Mouse (Mus musculus): Measurements from ENCODE around the gene Ly6g6c. TPM values are rescaled to one million over a fixed set of nuclear protein-coding genes. Genes with fewer than 3 reads are reported as not detected.
"Not testable (repeated sequence)": the region's sequence is repeated elsewhere in the genome, so short reads cannot be mapped to it uniquely, and the experiment has no call there.

Gene Ly6g6c
- polyA plus RNA-seq, 1 experiment = 0.15 TPM

DNA sequence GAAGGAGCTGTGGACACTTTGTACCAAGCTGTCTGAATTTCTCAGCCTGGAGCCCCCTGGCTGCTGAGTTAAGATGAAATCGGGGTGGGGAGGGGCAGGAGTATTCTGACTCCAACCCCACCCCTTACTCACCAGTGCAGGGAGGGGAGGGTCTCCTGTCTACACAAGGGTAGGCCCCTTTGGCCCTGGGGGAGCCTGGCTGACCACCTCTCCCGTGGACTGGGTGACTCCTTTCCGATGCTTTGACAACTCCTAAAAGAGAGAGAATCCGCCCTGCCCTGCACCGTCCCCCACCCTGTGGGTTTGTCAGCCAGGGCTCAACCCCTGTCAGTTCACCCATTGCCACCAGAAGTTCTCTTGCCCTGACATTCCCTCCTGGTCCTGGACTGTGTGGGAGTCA, 39.0 kb upstream of the Ly6g6c start:
- Histone ChIP-seq H3K4me3 (replicated peaks; ENCODE audit: insufficient read depth, low read depth, low read length) (no peak overlapping the region), H3K4me1 (ENCODE audit: control insufficient read depth, insufficient read depth, low read length) (peaks cover 3% of the 10 kb centered on the region), H3K27ac (ENCODE audit: insufficient read depth, low read length) (no peak overlapping the region), H3K27me3 (ENCODE audit: control insufficient read depth, insufficient read depth, low read length) (no peaks in the 10 kb centered on the region)
- no peak for TF ChIP-seq POLR2A (IDR thresholded peaks at IDR 0.05; ENCODE audit: borderline replicate concordance, insufficient read depth, low read length)
- TF ChIP-seq CTCF (IDR thresholded peaks at IDR 0.05; ENCODE audit: borderline replicate concordance, insufficient read depth, low read depth, low read length) = no peak
- WGBS = 62% methylated on average over 5 of the region's 5 CpGs
- DNase-seq = no peak

DNA sequence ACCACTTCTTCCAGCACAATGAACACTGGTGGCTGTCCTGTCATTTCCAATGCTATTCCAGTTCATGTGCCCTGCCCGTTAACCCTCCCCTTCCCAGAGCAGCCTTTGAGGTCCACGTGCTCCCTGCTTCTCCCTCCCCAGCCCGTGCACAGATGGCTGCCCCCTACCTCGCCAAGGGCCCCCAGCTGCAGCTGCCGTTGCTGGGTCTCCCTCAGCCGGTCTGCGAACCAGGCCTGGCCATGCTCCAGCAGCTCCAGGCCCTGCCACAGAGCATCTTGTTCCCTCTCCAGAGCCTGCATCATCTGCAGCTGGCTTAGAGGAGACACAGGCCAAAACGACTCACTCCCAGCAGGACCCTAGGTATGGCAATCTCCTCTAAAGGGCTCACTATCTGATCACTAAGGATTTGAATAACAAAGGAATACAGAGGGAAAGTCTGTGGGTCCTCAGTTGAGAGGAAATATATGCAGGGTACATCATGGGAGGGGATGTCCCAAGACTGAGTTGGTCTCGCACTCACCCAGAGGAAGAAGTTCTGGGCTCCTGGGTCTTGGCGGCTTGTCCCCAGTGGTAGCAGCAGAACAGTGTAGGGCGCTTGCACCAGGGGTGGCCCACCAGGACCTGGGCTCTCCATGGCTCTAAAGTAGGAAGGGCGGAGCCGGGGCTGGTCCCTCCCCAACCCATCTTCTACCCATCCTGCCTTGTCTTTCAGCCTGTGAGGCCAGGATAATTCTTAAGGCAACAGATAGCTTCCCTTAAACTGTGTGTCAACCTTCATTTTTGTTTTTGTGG, 37.7 kb upstream of the Ly6g6c start, which contains the start of gene Sapcd1:
Gene Sapcd1, minus strand, starts transcription at position 740 of the 792 bp plus-strand sequence.
- Histone ChIP-seq H3K27ac (ENCODE audit: insufficient read depth, low read length) (no peak within 1 kb of the TSS), H3K4me3 (replicated peaks; ENCODE audit: insufficient read depth, low read depth, low read length) (no peak within 1 kb of the TSS), H3K4me1 (ENCODE audit: control insufficient read depth, insufficient read depth, low read length) (no peaks in the 10 kb centered on the region; the same call in 1 of the 2 replicates), H3K27me3 (ENCODE audit: control insufficient read depth, insufficient read depth, low read length) (no peaks in the 10 kb centered on the region)
- no peak for TF ChIP-seq CTCF (IDR thresholded peaks at IDR 0.05; ENCODE audit: borderline replicate concordance, insufficient read depth, low read depth, low read length)
- no peak for TF ChIP-seq POLR2A (IDR thresholded peaks at IDR 0.05; ENCODE audit: borderline replicate concordance, insufficient read depth, low read length)
- DNase-seq = peak; percentile 40 to 41
- 39% methylated on average over 13 of the region's 13 CpGs for WGBS

- Histone ChIP-seq H3K4me3 (replicated peaks; ENCODE audit: insufficient read depth, low read depth, low read length) (no peak overlapping the region), H3K27ac (ENCODE audit: insufficient read depth, low read length) (no peak overlapping the region), H3K27me3 (ENCODE audit: control insufficient read depth, insufficient read depth, low read length) (no peaks in the 10 kb centered on the region), H3K4me1 (ENCODE audit: control insufficient read depth, insufficient read depth, low read length) (no peaks in the 10 kb centered on the region; the same call in 1 of the 2 replicates)
- WGBS = 51% methylated on average over 2 of the region's 2 CpGs
- TF ChIP-seq POLR2A (IDR thresholded peaks at IDR 0.05; ENCODE audit: borderline replicate concordance, insufficient read depth, low read length) = no peak
- no peak for TF ChIP-seq CTCF (IDR thresholded peaks at IDR 0.05; ENCODE audit: borderline replicate concordance, insufficient read depth, low read depth, low read length)
- no peak for DNase-seq
Measured at GRCm38 (mm10) chr17:35028315-35028714, 36.9 kb upstream of the Ly6g6c start.

DNA sequence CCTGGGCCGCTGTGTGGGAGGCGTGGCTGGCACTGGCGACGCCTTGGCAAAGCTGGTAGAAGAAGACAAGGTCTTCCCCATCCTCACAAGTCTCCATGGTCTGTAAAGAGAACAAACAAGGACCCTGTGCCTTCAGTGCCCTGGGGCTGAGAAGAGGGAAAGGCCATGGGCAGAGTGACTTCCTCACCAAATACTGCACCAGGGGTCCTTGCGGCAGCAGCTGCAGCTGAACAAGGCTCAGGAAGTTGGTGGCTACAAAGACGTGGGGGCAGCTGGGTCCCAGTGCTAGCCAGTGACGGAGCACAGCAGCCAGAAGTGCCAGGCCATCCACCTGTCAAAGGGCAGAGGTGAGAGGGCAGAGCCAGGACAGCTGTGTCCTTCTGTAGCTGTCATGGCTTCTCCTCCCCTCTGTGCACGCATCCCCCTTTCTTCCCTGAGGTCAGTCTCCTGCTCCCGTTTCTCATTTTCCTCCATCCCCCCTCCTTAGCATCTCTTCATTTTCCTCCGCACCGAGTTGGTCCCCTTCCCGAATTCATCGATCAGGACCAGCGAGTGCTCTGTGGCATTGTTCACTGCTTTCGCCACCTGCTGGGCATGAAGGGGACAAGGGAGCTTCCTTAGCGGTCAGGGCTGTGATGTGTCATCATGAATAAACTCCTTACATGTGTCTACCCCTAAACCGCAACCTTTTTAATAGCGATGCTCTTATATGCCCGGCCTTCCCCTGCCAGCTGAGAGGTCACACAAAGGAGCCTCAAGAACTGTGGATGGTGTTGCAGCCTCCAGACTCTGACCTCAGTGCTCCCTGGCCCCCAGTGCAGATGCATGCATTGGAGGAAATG, 35.3 kb upstream of the Ly6g6c start:
- WGBS = 45% methylated on average over 19 of the region's 19 CpGs
- Histone ChIP-seq H3K27me3 (ENCODE audit: control insufficient read depth, insufficient read depth, low read length) (no peaks in the 10 kb centered on the region), H3K4me3 (replicated peaks; ENCODE audit: insufficient read depth, low read depth, low read length) (no peak overlapping the region), H3K4me1 (ENCODE audit: control insufficient read depth, insufficient read depth, low read length) (no peaks in the 10 kb centered on the region; the same call in 1 of the 2 replicates), H3K27ac (ENCODE audit: insufficient read depth, low read length) (no peak overlapping the region)
- TF ChIP-seq CTCF (IDR thresholded peaks at IDR 0.05; ENCODE audit: borderline replicate concordance, insufficient read depth, low read depth, low read length) (peak; percentile 37; the same call in 1 of the 2 replicates), POLR2A (IDR thresholded peaks at IDR 0.05; ENCODE audit: borderline replicate concordance, insufficient read depth, low read length) (no peak)
- DNase-seq = peak in 1 of 2 experiments; percentile 27

DNA sequence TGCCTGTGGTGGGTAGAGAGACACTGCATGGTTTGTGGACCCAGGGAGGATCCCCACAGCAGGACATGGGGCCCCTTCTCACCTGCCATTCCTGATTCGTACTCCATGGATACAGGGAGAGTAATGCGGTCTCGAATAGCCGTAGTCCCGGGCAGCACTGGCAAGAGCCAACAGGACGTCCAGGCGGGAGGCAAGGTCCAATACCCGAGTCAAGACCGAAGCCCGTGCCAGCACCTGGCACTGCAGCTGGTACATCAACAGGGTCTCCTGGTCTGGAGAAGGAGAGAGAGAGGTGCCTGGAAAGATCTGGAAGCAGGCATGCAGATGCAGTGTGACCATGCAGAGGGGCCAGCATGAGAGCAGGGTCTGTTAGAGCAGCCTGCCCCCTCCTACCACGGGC, 33.9 kb upstream of the Ly6g6c start:
- 25% methylated on average over 11 of the region's 11 CpGs for WGBS
- no peak for DNase-seq
- Histone ChIP-seq H3K27ac (ENCODE audit: insufficient read depth, low read length) (no peak overlapping the region), H3K4me1 (ENCODE audit: control insufficient read depth, insufficient read depth, low read length) (no peaks in the 10 kb centered on the region; the same call in 1 of the 2 replicates), H3K4me3 (replicated peaks; ENCODE audit: insufficient read depth, low read depth, low read length) (no peak overlapping the region), H3K27me3 (ENCODE audit: control insufficient read depth, insufficient read depth, low read length) (no peaks in the 10 kb centered on the region)
- TF ChIP-seq CTCF (IDR thresholded peaks at IDR 0.05; ENCODE audit: borderline replicate concordance, insufficient read depth, low read depth, low read length) (no peak), POLR2A (IDR thresholded peaks at IDR 0.05; ENCODE audit: borderline replicate concordance, insufficient read depth, low read length) (no peak)

- Histone ChIP-seq H3K27ac (ENCODE audit: insufficient read depth, low read length) (no peak overlapping the region), H3K27me3 (ENCODE audit: control insufficient read depth, insufficient read depth, low read length) (no peaks in the 10 kb centered on the region), H3K4me3 (replicated peaks; ENCODE audit: insufficient read depth, low read depth, low read length) (no peak overlapping the region), H3K4me1 (ENCODE audit: control insufficient read depth, insufficient read depth, low read length) (no peaks in the 10 kb centered on the region; the same call in 1 of the 2 replicates)
- no peak for DNase-seq
- 92% methylated on average over 7 of the region's 7 CpGs for WGBS
- no peak for TF ChIP-seq POLR2A (IDR thresholded peaks at IDR 0.05; ENCODE audit: borderline replicate concordance, insufficient read depth, low read length)
- TF ChIP-seq CTCF (IDR thresholded peaks at IDR 0.05; ENCODE audit: borderline replicate concordance, insufficient read depth, low read depth, low read length) = no peak
Measured at GRCm38 (mm10) chr17:35031880-35032279, 33.3 kb upstream of the Ly6g6c start.

- WGBS = 69% methylated on average over 8 of the region's 8 CpGs
- Histone ChIP-seq H3K27me3 (ENCODE audit: control insufficient read depth, insufficient read depth, low read length) (no peaks in the 10 kb centered on the region), H3K4me3 (replicated peaks; ENCODE audit: insufficient read depth, low read depth, low read length) (no peak overlapping the region), H3K27ac (ENCODE audit: insufficient read depth, low read length) (no peak overlapping the region), H3K4me1 (ENCODE audit: control insufficient read depth, insufficient read depth, low read length) (no peaks in the 10 kb centered on the region; the same call in 1 of the 2 replicates)
- no peak for DNase-seq
- TF ChIP-seq CTCF (IDR thresholded peaks at IDR 0.05; ENCODE audit: borderline replicate concordance, insufficient read depth, low read depth, low read length) (no peak), POLR2A (IDR thresholded peaks at IDR 0.05; ENCODE audit: borderline replicate concordance, insufficient read depth, low read length) (no peak)
Measured at GRCm38 (mm10) chr17:35032323-35032870, 32.8 kb upstream of the Ly6g6c start.

- not testable (repeated sequence) for H3K4me1 ChIP-seq (ENCODE audit: control insufficient read depth, insufficient read depth, low read length); H3K4me3 ChIP-seq (replicated peaks; ENCODE audit: insufficient read depth, low read depth, low read length); H3K27ac ChIP-seq (ENCODE audit: insufficient read depth, low read length); H3K27me3 ChIP-seq (ENCODE audit: control insufficient read depth, insufficient read depth, low read length); DNase-seq
- 76% methylated on average over 1 of the region's 1 CpGs for WGBS
Measured at GRCm38 (mm10) chr17:35033703-35034102, 31.5 kb upstream of the Ly6g6c start.
